Mouse (Mus musculus): ENCODE measurements around the gene Kifc3. TPM values are rescaled to one million over a fixed set of nuclear protein-coding genes. Genes with fewer than 3 reads are reported as not detected.

Kifc3 gene
- total and polyA plus RNA-seq, 3 experiments: 0.16 TPM; not detected in 2

- Histone ChIP-seq H3K36me3 (replicated peaks) (no peaks in the 10 kb centered on the region), H3K4me1 (ENCODE audit: insufficient read depth, low read depth, low read length) (no peaks in the 10 kb centered on the region), H3K27me3 (ENCODE audit: insufficient read depth, low read length) (peaks cover 26% of the 10 kb centered on the region), H3K9me3 (replicated peaks) (no peaks in the 10 kb centered on the region), H3K4me3 (ENCODE audit: low read depth, low read length) (no peak within 1 kb of the TSS)
- TF ChIP-seq TAL1 (conservative IDR thresholded peaks at IDR 0.05; ENCODE audit: low read depth, low read length) (no peak), GATA1 (IDR thresholded peaks at IDR 0.05; ENCODE audit: borderline replicate concordance, low read length) (no peak), GATA2 (IDR thresholded peaks at IDR 0.05; ENCODE audit: borderline replicate concordance, low read depth, low read length) (no peak), POLR2AphosphoS5 (IDR thresholded peaks at IDR 0.05; ENCODE audit: insufficient replicate concordance, low read depth, low read length) (no peak)
- DNase-seq (ENCODE audit: low spot score): peak; percentile 5
- no peak for ATAC-seq (ENCODE audit: extremely low read depth, insufficient number of reproducible peaks, low FRiP score, poor library complexity, severe bottlenecking)
These were observed 147.6 kb downstream of the Kifc3 start, which contains the start of gene Drc7 for GRCm38 (mm10) chr8:95054927-95055510. Drc7 (plus strand) TSS chr8:95055103.

- TF ChIP-seq POLR2AphosphoS5 (IDR thresholded peaks at IDR 0.05; ENCODE audit: insufficient replicate concordance, low read depth, low read length): no peak
- TF ChIP-seq CTCF (IDR thresholded peaks at IDR 0.05; ENCODE audit: low read depth, low read length): no peak
- no peak for TF ChIP-seq TAL1 (conservative IDR thresholded peaks at IDR 0.05; ENCODE audit: low read depth, low read length)
- TF ChIP-seq GATA2 (IDR thresholded peaks at IDR 0.05; ENCODE audit: borderline replicate concordance, low read depth, low read length): no peak
- TF ChIP-seq GATA1 (IDR thresholded peaks at IDR 0.05; ENCODE audit: borderline replicate concordance, low read length): no peak
- no peak for DNase-seq (ENCODE audit: low spot score)
- Histone ChIP-seq H3K4me3 (ENCODE audit: low read depth, low read length) (no peak overlapping the region), H3K4me1 (ENCODE audit: insufficient read depth, low read depth, low read length) (no peaks in the 10 kb centered on the region), H3K36me3 (replicated peaks) (no peaks in the 10 kb centered on the region), H3K27me3 (ENCODE audit: insufficient read depth, low read length) (peaks cover 26% of the 10 kb centered on the region), H3K9me3 (replicated peaks) (no peaks in the 10 kb centered on the region)
- no peak for ATAC-seq (ENCODE audit: extremely low read depth, insufficient number of reproducible peaks, low FRiP score, poor library complexity, severe bottlenecking)
These were observed 148.2 kb downstream of the Kifc3 start for GRCm38 (mm10) chr8:95054438-95054837.

Other genes with a start within 250 kb of the Kifc3 start
- gene Adgrg1, start 228.1 kb downstream of the Kifc3 start, total RNA-seq (2014; fragmentation: Nextera tagmentation): 339 and 345 TPM in 2 replicates
- gene Adgrg1, start 228.1 kb downstream of the Kifc3 start, total RNA-seq (2017): 54.0 and 57.7 TPM in 2 replicates
- 211 and 229 TPM in 2 replicates for gene Adgrg1, start 228.1 kb downstream of the Kifc3 start, polyA plus RNA-seq (2012)
- gene Adgrg3, start 185.1 kb downstream of the Kifc3 start, total RNA-seq (2014; fragmentation: Nextera tagmentation): not detected in 2 replicates
- gene Adgrg3, start 185.1 kb downstream of the Kifc3 start, total RNA-seq (2017): 0.17 and 0.49 TPM in 2 replicates
- 0.10 and 0.12 TPM in 2 replicates for gene Adgrg3, start 185.1 kb downstream of the Kifc3 start, polyA plus RNA-seq (2012)
- gene Drc7, start 147.7 kb downstream of the Kifc3 start, total RNA-seq (2014; fragmentation: Nextera tagmentation): not detected in 2 replicates
- gene Drc7, start 147.7 kb downstream of the Kifc3 start, total RNA-seq (2017): 0.05 TPM in 1 of 2 replicates, not detected in the other
- gene Drc7, start 147.7 kb downstream of the Kifc3 start, polyA plus RNA-seq (2012): 0.02 TPM in 1 of 2 replicates, not detected in the other
- 3.7 and 4.3 TPM in 2 replicates for gene Katnb1, start 121.6 kb downstream of the Kifc3 start, total RNA-seq (2014; fragmentation: Nextera tagmentation)
- 14.3 and 18.1 TPM in 2 replicates for gene Katnb1, start 121.6 kb downstream of the Kifc3 start, total RNA-seq (2017)
- gene Katnb1, start 121.6 kb downstream of the Kifc3 start, polyA plus RNA-seq (2012): 31.7 and 40.0 TPM in 2 replicates
- gene Cngb1, start 103.8 kb upstream of the Kifc3 start, total RNA-seq (2014; fragmentation: Nextera tagmentation): not detected in 2 replicates
- gene Cngb1, start 103.8 kb upstream of the Kifc3 start, total RNA-seq (2017): 0.49 TPM in 1 of 2 replicates, not detected in the other
- not detected in 2 replicates for gene Cngb1, start 103.8 kb upstream of the Kifc3 start, polyA plus RNA-seq (2012)
- not detected in 2 replicates for gene Tepp, start 107.8 kb upstream of the Kifc3 start, total RNA-seq (2014; fragmentation: Nextera tagmentation)
- not detected in 2 replicates for gene Tepp, start 107.8 kb upstream of the Kifc3 start, total RNA-seq (2017)
- not detected in 2 replicates for gene Tepp, start 107.8 kb upstream of the Kifc3 start, polyA plus RNA-seq (2012)
- gene Zfp319, start 129.1 kb upstream of the Kifc3 start, total RNA-seq (2014; fragmentation: Nextera tagmentation): 7.5 TPM in 2 replicates
- gene Zfp319, start 129.1 kb upstream of the Kifc3 start, total RNA-seq (2017): 2.1 and 2.3 TPM in 2 replicates
- 7.2 and 8.2 TPM in 2 replicates for gene Zfp319, start 129.1 kb upstream of the Kifc3 start, polyA plus RNA-seq (2012)
- gene Usb1, start 129.5 kb upstream of the Kifc3 start, total RNA-seq (2014; fragmentation: Nextera tagmentation): 48.8 and 60.0 TPM in 2 replicates
- gene Usb1, start 129.5 kb upstream of the Kifc3 start, total RNA-seq (2017): 40.5 and 40.6 TPM in 2 replicates
- 21.2 and 28.0 TPM in 2 replicates for gene Usb1, start 129.5 kb upstream of the Kifc3 start, polyA plus RNA-seq (2012)
- gene Mmp15, start 149.5 kb upstream of the Kifc3 start, total RNA-seq (2014; fragmentation: Nextera tagmentation): not detected in 2 replicates
- 0.05 TPM in 1 of 2 replicates, not detected in the other for gene Mmp15, start 149.5 kb upstream of the Kifc3 start, total RNA-seq (2017)
- 0.01 TPM in 1 of 2 replicates, not detected in the other for gene Mmp15, start 149.5 kb upstream of the Kifc3 start, polyA plus RNA-seq (2012)
- gene Cfap20, start 232.1 kb upstream of the Kifc3 start, total RNA-seq (2014; fragmentation: Nextera tagmentation): 52.3 and 81.0 TPM in 2 replicates
- 62.4 and 63.0 TPM in 2 replicates for gene Cfap20, start 232.1 kb upstream of the Kifc3 start, total RNA-seq (2017)
- gene Cfap20, start 232.1 kb upstream of the Kifc3 start, polyA plus RNA-seq (2012): 29.3 and 38.5 TPM in 2 replicates